Mouse (Mus musculus): ENCODE measurements around the gene Gadd45g. TPM values are rescaled to one million over a fixed set of nuclear protein-coding genes. Genes with fewer than 3 reads are reported as not detected.

Gene Gadd45g
- polyA plus RNA-seq, 1 experiment from 2014 or later, result 41.4 TPM

DNA sequence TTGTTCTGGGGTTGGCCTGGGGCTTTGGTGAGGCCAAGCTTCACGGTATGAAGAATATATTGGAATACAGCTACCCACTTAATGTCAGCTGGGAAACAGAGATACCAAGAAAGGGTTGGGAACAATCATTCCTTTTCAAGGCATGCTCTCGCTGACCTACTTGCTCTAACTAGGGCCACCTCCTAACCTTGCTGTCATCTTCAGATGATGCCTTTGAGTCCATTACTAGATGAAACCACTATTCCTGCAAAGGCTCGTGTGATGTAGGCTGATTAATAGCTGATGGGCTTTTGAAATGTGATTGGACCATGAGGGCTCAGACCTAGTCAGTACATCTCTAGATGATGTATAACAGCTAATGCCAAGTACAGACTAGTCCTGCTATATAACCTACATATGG is 33.1 kb downstream of the Gadd45g start:
- Histone ChIP-seq H3K27me3 (ENCODE audit: control insufficient read depth, insufficient read depth, low read length) (no peaks in the 10 kb centered on the region), H3K4me1 (ENCODE audit: control insufficient read depth in 2 of 2, insufficient read depth in 2 of 2, low read length in 2 of 2) (peaks cover 32 to 46% of the 10 kb centered on the region in 2 experiments), H3K36me3 (ENCODE audit: control insufficient read depth, insufficient read depth, low read length) (no peaks in the 10 kb centered on the region), H3K4me2 (ENCODE audit: low read length) (no peak overlapping the region), H3K9me3 (ENCODE audit: control insufficient read depth, low read length) (no peaks in the 10 kb centered on the region), H3K9ac (ENCODE audit: low read length) (no peak overlapping the region), H3K4me3 (ENCODE audit: control insufficient read depth in 1 of 2, insufficient read depth in 1 of 2, low read depth in 1 of 2, low read length in 2 of 2) (no peak overlapping the region), H3K27ac (replicated peaks in 1 of 2; ENCODE audit: control insufficient read depth in 1 of 2, insufficient read depth in 1 of 2, low read depth in 2 of 2, low read length in 2 of 2) (peak overlapping the region in 1 of 2 experiments; percentile 72; a peak in 1 of 4 replicates)
- no peak for ATAC-seq (ENCODE audit: insufficient number of reproducible peaks, insufficient read depth, low FRiP score, low read depth)
- WGBS, result 84% methylated on average over 3 of the region's 3 CpGs

DNA sequence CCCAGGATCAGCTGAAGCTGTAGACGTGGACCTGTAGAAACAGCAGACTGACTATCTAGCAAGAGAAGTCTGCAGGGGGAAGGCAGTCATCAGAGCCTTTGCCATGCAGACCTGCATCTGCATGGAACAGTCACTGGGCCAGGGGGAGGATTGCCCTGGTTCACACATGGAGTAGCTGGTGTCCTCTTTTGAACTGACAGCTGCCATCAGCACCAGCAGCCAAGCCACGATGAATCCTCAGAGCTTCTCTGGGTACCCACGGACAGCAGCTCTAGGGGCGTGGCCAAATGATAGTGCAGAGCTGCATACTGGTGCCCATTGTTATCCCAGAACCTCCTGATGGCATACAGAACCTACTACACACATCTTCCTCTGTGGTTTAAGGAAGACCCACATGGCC is 33.5 kb downstream of the Gadd45g start:
- H3K9ac ChIP-seq (ENCODE audit: low read length), result no peak overlapping the region
- no peaks in the 10 kb centered on the region for H3K36me3 ChIP-seq (ENCODE audit: control insufficient read depth, insufficient read depth, low read length)
- H3K4me1 ChIP-seq (ENCODE audit: control insufficient read depth in 2 of 2, insufficient read depth in 2 of 2, low read length in 2 of 2), result peaks cover 32 to 46% of the 10 kb centered on the region in 2 experiments
- no peak for ATAC-seq (ENCODE audit: insufficient number of reproducible peaks, insufficient read depth, low FRiP score, low read depth)
- no peak overlapping the region for H3K27ac ChIP-seq (replicated peaks in 1 of 2; ENCODE audit: control insufficient read depth in 1 of 2, insufficient read depth in 1 of 2, low read depth in 2 of 2, low read length in 2 of 2)
- no peaks in the 10 kb centered on the region for H3K9me3 ChIP-seq (ENCODE audit: control insufficient read depth, low read length)
- H3K4me2 ChIP-seq (ENCODE audit: low read length), result no peak overlapping the region
- H3K4me3 ChIP-seq (ENCODE audit: control insufficient read depth in 1 of 2, insufficient read depth in 1 of 2, low read depth in 1 of 2, low read length in 2 of 2), result no peak overlapping the region
- 58% methylated on average over 4 of the region's 4 CpGs for WGBS
- no peaks in the 10 kb centered on the region for H3K27me3 ChIP-seq (ENCODE audit: control insufficient read depth, insufficient read depth, low read length)

DNA sequence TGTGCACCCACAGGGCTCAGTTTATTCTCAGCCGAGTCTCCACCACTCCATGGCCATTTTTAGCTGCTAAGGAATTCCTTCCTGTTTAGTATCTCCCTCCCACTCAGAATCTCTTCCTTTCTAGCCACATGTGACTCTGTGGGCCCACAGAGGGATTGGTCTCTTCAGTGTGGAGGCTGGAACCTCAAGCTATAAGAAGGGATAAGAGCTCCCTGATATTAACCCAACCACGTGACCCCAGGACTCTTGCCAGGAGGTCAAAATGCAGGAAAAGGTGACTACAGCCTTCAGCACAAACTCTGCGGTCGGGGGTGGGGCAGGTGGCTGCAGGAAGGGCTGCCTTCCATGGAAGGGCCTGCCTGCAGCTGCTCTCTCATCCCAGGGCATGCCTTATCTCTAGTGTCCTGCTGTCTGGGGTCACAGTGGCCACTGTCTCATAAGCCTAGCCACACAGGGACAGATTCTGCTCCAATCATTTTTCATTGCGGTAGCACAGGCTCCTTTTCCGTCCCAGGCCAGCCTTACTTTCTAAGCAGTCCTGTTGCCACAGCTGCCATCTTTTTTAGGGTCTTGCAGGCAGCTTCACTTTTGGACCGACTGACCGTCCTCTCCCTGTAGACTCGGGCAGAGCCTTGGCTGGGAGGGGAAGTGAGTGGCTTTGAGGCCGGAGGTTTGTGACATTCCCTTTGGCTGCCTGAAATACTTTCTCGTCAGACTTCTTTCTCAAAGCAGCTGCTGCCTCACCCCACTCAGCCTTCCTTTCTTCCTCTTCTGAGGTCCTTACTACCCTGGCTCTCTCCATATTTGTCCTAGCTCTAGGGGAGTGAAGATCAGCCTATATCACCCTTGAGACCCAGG is 35.0 kb downstream of the Gadd45g start:
- no peak overlapping the region for H3K4me3 ChIP-seq (ENCODE audit: control insufficient read depth in 1 of 2, insufficient read depth in 1 of 2, low read depth in 1 of 2, low read length in 2 of 2)
- no peaks in the 10 kb centered on the region for H3K27me3 ChIP-seq (ENCODE audit: control insufficient read depth, insufficient read depth, low read length)
- H3K27ac ChIP-seq (replicated peaks in 1 of 2; ENCODE audit: control insufficient read depth in 1 of 2, insufficient read depth in 1 of 2, low read depth in 2 of 2, low read length in 2 of 2), result peak overlapping the region; percentile 52 to 82
- H3K36me3 ChIP-seq (ENCODE audit: control insufficient read depth, insufficient read depth, low read length), result no peaks in the 10 kb centered on the region
- ATAC-seq (ENCODE audit: insufficient number of reproducible peaks, insufficient read depth, low FRiP score, low read depth), result peak; percentile 32; the same call in 1 of the 2 replicates
- 7% methylated on average over 11 of the region's 11 CpGs for WGBS
- peak overlapping the region; percentile 22; the same call in 1 of the 2 replicates for H3K4me2 ChIP-seq (ENCODE audit: low read length)
- H3K4me1 ChIP-seq (ENCODE audit: control insufficient read depth in 2 of 2, insufficient read depth in 2 of 2, low read length in 2 of 2), result peaks cover 41 to 58% of the 10 kb centered on the region in 2 experiments
- peak overlapping the region; percentile 8; the same call in 1 of the 2 replicates for H3K9ac ChIP-seq (ENCODE audit: low read length)
- H3K9me3 ChIP-seq (ENCODE audit: control insufficient read depth, low read length), result no peaks in the 10 kb centered on the region

- Histone ChIP-seq H3K36me3 (ENCODE audit: control insufficient read depth, insufficient read depth, low read length) (no peaks in the 10 kb centered on the region), H3K27me3 (ENCODE audit: control insufficient read depth, insufficient read depth, low read length) (no peaks in the 10 kb centered on the region), H3K27ac (replicated peaks in 1 of 2; ENCODE audit: control insufficient read depth in 1 of 2, insufficient read depth in 1 of 2, low read depth in 2 of 2, low read length in 2 of 2) (peak overlapping the region; percentile 52 to 82; a peak in 3 of 4 replicates), H3K9me3 (ENCODE audit: control insufficient read depth, low read length) (no peaks in the 10 kb centered on the region), H3K4me3 (ENCODE audit: control insufficient read depth in 1 of 2, insufficient read depth in 1 of 2, low read depth in 1 of 2, low read length in 2 of 2) (no peak overlapping the region), H3K9ac (ENCODE audit: low read length) (peak overlapping the region; percentile 8; the same call in 1 of the 2 replicates), H3K4me1 (ENCODE audit: control insufficient read depth in 2 of 2, insufficient read depth in 2 of 2, low read length in 2 of 2) (peaks cover 47 to 65% of the 10 kb centered on the region in 2 experiments), H3K4me2 (ENCODE audit: low read length) (no peak overlapping the region)
- ATAC-seq (ENCODE audit: insufficient number of reproducible peaks, insufficient read depth, low FRiP score, low read depth), result no peak
- WGBS, result 73% methylated on average over 3 of the region's 3 CpGs
Observed at GRCm38 (mm10) chr13:51882218-51882617, 35.7 kb downstream of the Gadd45g start.

- H3K4me2 ChIP-seq (ENCODE audit: low read length), result no peak overlapping the region
- peaks cover 40 to 56% of the 10 kb centered on the region in 2 experiments for H3K4me1 ChIP-seq (ENCODE audit: control insufficient read depth in 2 of 2, insufficient read depth in 2 of 2, low read length in 2 of 2)
- no peaks in the 10 kb centered on the region for H3K27me3 ChIP-seq (ENCODE audit: control insufficient read depth, insufficient read depth, low read length)
- peak overlapping the region in 1 of 2 experiments; percentile 20; a peak in 1 of 4 replicates for H3K27ac ChIP-seq (replicated peaks in 1 of 2; ENCODE audit: control insufficient read depth in 1 of 2, insufficient read depth in 1 of 2, low read depth in 2 of 2, low read length in 2 of 2)
- no peak for ATAC-seq (ENCODE audit: insufficient number of reproducible peaks, insufficient read depth, low FRiP score, low read depth)
- H3K9me3 ChIP-seq (ENCODE audit: control insufficient read depth, low read length), result no peaks in the 10 kb centered on the region
- 48% methylated on average over 5 of the region's 5 CpGs for WGBS
- peak overlapping the region; percentile 18 for H3K9ac ChIP-seq (ENCODE audit: low read length)
- no peaks in the 10 kb centered on the region for H3K36me3 ChIP-seq (ENCODE audit: control insufficient read depth, insufficient read depth, low read length)
- no peak overlapping the region for H3K4me3 ChIP-seq (ENCODE audit: control insufficient read depth in 1 of 2, insufficient read depth in 1 of 2, low read depth in 1 of 2, low read length in 2 of 2)
Observed at GRCm38 (mm10) chr13:51884250-51884649, 37.8 kb downstream of the Gadd45g start.

- 72% methylated on average over 10 of the region's 10 CpGs for WGBS
- Histone ChIP-seq H3K9me3 (ENCODE audit: control insufficient read depth, low read length) (no peaks in the 10 kb centered on the region), H3K27me3 (ENCODE audit: control insufficient read depth, insufficient read depth, low read length) (no peaks in the 10 kb centered on the region), H3K36me3 (ENCODE audit: control insufficient read depth, insufficient read depth, low read length) (no peaks in the 10 kb centered on the region), H3K4me3 (ENCODE audit: control insufficient read depth in 1 of 2, insufficient read depth in 1 of 2, low read depth in 1 of 2, low read length in 2 of 2) (no peak overlapping the region), H3K4me1 (ENCODE audit: control insufficient read depth in 2 of 2, insufficient read depth in 2 of 2, low read length in 2 of 2) (peaks cover 39 to 50% of the 10 kb centered on the region in 2 experiments), H3K27ac (replicated peaks in 1 of 2; ENCODE audit: control insufficient read depth in 1 of 2, insufficient read depth in 1 of 2, low read depth in 2 of 2, low read length in 2 of 2) (peak overlapping the region; percentile 21 to 60; a peak in 1 of 4 replicates), H3K9ac (ENCODE audit: low read length) (no peak overlapping the region), H3K4me2 (ENCODE audit: low read length) (no peak overlapping the region)
- no peak for ATAC-seq (ENCODE audit: insufficient number of reproducible peaks, insufficient read depth, low FRiP score, low read depth)
Observed at GRCm38 (mm10) chr13:51885594-51885993, 39.1 kb downstream of the Gadd45g start.

GRCm38 (mm10) chr13:51886085-51886484 is 39.6 kb downstream of the Gadd45g start:
- Histone ChIP-seq H3K4me1 (ENCODE audit: control insufficient read depth in 2 of 2, insufficient read depth in 2 of 2, low read length in 2 of 2) (peaks cover 34 to 46% of the 10 kb centered on the region in 2 experiments), H3K27ac (replicated peaks in 1 of 2; ENCODE audit: control insufficient read depth in 1 of 2, insufficient read depth in 1 of 2, low read depth in 2 of 2, low read length in 2 of 2) (peak overlapping the region; percentile 21 to 60; a peak in 2 of 4 replicates), H3K9ac (ENCODE audit: low read length) (peak overlapping the region; percentile 5; the same call in 1 of the 2 replicates), H3K36me3 (ENCODE audit: control insufficient read depth, insufficient read depth, low read length) (no peaks in the 10 kb centered on the region), H3K4me3 (ENCODE audit: control insufficient read depth in 1 of 2, insufficient read depth in 1 of 2, low read depth in 1 of 2, low read length in 2 of 2) (no peak overlapping the region), H3K4me2 (ENCODE audit: low read length) (no peak overlapping the region), H3K27me3 (ENCODE audit: control insufficient read depth, insufficient read depth, low read length) (no peaks in the 10 kb centered on the region), H3K9me3 (ENCODE audit: control insufficient read depth, low read length) (no peaks in the 10 kb centered on the region)
- no peak for ATAC-seq (ENCODE audit: insufficient number of reproducible peaks, insufficient read depth, low FRiP score, low read depth)
- WGBS, result 31% methylated on average over 6 of the region's 6 CpGs

Data from heart, embryonic 14.5 days (tissue).